Mouse (Mus musculus) hindbrain, embryonic 13.5 days (tissue): ENCODE measurements at regions not wholly inside any gene's neighbourhood (a gene's known extent, or its start where the extent isn't known, plus 50 kb on each side); places are given as distances from the start of the nearest gene placed in this dataset.

ENCODE experiments used
- ATAC-seq: fragments of 200-750 bp; cut with Nextera tagmentation; 2 replicates; pipeline ENCODE4 v1.8.0; 2017; ENCODE audit warnings: moderate TSS enrichment; ENCODE audit not compliant: low FRiP score
- H3K27ac ChIP-seq: fragments of 300-500 bp; sonication (generic); 2 replicates; pipeline ENCODE4 v1.5.1; 2015; ENCODE audit warnings: inconsistent platforms, mild to moderate bottlenecking, moderate library complexity
- H3K27me3 ChIP-seq: fragments of 300-500 bp; sonication (generic); 2 replicates; pipeline ENCODE4 v1.6.1; 2015; ENCODE audit warnings: mild to moderate bottlenecking, inconsistent platforms
- H3K36me3 ChIP-seq: fragments of 300-500 bp; sonication (generic); 2 replicates; pipeline ENCODE4 v1.6.1; 2015; ENCODE audit warnings: mild to moderate bottlenecking, inconsistent platforms
- H3K4me1 ChIP-seq: fragments of 300-500 bp; sonication (generic); replicated peaks from 2 replicates; pipeline ENCODE4 v1.6.1; 2015; ENCODE audit warnings: inconsistent platforms
- H3K4me2 ChIP-seq: fragments of 300-500 bp; sonication (generic); 2 replicates; pipeline ENCODE4 v1.6.1; 2015; ENCODE audit warnings: inconsistent platforms, mild to moderate bottlenecking, moderate library complexity
- H3K4me3 ChIP-seq: fragments of 300-500 bp; sonication (generic); 2 replicates; pipeline ENCODE4 v1.5.1; 2015; ENCODE audit warnings: mild to moderate bottlenecking, inconsistent platforms
- H3K9ac ChIP-seq: fragments of 300-500 bp; sonication (generic); 2 replicates; pipeline ENCODE4 v1.6.1; 2015; ENCODE audit warnings: mild to moderate bottlenecking, inconsistent platforms
- H3K9me3 ChIP-seq: fragments of 300-500 bp; sonication (generic); 2 replicates; pipeline ENCODE4 v1.6.1; 2016; ENCODE audit warnings: inconsistent platforms
- WGBS: fragments of 180-500 bp; shearing (Covaris S2); methylation state at CpG from one replicate; pipeline ENCODE4 v1.1.7; 2015; 5-methylcytosine and 5-hydroxymethylcytosine counted together

GRCm38 (mm10) chr13:83344611-83345319, 159.1 kb upstream of the Mef2c start:
- ATAC-seq = no peak
- Histone ChIP-seq H3K4me2 (no peak overlapping the region), H3K4me1 (no peaks in the 10 kb centered on the region), H3K27me3 (no peaks in the 10 kb centered on the region), H3K9ac (no peak overlapping the region), H3K27ac (no peak overlapping the region), H3K9me3 (no peaks in the 10 kb centered on the region), H3K36me3 (no peaks in the 10 kb centered on the region), H3K4me3 (no peak overlapping the region)
- 83% methylated on average over 14 of the region's 14 CpGs for WGBS

- Histone ChIP-seq H3K27me3 (no peaks in the 10 kb centered on the region), H3K4me2 (no peak overlapping the region), H3K9me3 (no peaks in the 10 kb centered on the region), H3K4me1 (no peaks in the 10 kb centered on the region), H3K36me3 (no peaks in the 10 kb centered on the region), H3K9ac (no peak overlapping the region), H3K27ac (no peak overlapping the region), H3K4me3 (no peak overlapping the region)
- 86% methylated on average over 4 of the region's 4 CpGs for WGBS
- no peak for ATAC-seq
These were observed 148.5 kb upstream of the Mef2c start for GRCm38 (mm10) chr13:83355341-83355740.

DNA sequence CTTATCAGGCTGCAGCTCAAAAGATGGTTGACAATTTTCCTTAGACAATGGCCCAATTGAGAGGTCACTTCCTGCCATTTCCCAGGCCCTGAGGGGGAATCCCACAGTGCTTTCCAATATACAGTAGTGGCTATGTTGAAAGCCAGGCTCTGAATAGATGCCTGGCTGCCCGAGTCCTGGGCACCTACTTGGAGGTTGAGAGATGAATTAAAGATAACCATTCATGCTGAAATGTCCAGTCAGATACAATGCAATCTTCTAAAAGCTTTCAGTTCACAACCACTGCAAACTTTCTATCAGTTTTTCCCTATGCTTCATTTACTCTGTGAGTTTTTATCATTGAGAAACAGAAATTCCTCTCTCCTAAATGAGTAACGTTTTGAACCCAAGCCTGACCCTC, 143.3 kb upstream of the Mef2c start:
- Histone ChIP-seq H3K27ac (no peak overlapping the region), H3K27me3 (no peaks in the 10 kb centered on the region), H3K4me2 (no peak overlapping the region), H3K9ac (no peak overlapping the region), H3K4me3 (no peak overlapping the region), H3K4me1 (no peaks in the 10 kb centered on the region), H3K9me3 (no peaks in the 10 kb centered on the region), H3K36me3 (no peaks in the 10 kb centered on the region)
- WGBS = 56% methylated on average over 2 of the region's 2 CpGs
- ATAC-seq = no peak

DNA sequence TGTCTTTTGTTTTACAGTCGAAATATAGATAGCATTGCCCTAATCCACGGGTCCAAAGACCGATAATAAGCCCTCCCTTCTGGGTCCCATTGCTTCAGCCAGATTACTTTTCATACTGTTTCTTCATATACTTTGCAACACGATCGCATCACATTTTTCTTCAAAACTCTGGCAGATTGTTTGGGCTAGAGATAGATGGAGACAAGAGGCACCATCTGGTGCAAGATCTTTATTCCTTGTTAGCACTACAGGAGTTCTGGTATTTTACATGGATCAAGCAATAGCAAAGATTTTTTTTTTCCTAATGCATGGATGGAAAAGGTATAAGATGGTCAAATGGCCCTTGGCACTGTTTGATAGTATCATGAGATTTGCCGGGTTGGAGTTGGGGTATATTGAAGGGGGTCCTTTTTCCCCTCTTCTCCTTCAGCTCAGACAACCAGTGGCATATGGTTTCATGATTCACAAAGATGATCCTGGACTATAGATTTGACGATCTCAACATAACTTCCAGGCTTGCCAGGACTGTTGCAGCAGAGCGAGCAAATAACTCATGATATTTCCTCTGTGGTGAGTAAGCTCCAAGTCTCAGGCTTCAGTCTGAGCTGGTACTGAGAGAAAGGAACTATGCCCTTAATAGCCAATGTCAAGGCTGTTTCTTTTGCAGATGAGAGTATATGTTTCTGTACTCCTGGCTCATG, 127.6 kb upstream of the Mef2c start:
- Histone ChIP-seq H3K27me3 (no peaks in the 10 kb centered on the region), H3K9me3 (no peaks in the 10 kb centered on the region), H3K4me1 (no peaks in the 10 kb centered on the region), H3K27ac (no peak overlapping the region), H3K4me2 (no peak overlapping the region), H3K9ac (no peak overlapping the region), H3K4me3 (no peak overlapping the region), H3K36me3 (no peaks in the 10 kb centered on the region)
- 95% methylated on average over 8 of the region's 8 CpGs for WGBS
- ATAC-seq = no peak

- WGBS = 69% methylated on average over 3 of the region's 3 CpGs
- Histone ChIP-seq H3K9me3 (no peaks in the 10 kb centered on the region), H3K36me3 (no peaks in the 10 kb centered on the region), H3K4me2 (no peak overlapping the region), H3K9ac (no peak overlapping the region), H3K27ac (no peak overlapping the region), H3K4me1 (no peaks in the 10 kb centered on the region), H3K4me3 (no peak overlapping the region), H3K27me3 (no peaks in the 10 kb centered on the region)
- ATAC-seq = no peak
These were observed 125.2 kb upstream of the Mef2c start for GRCm38 (mm10) chr13:83378644-83379043.

DNA sequence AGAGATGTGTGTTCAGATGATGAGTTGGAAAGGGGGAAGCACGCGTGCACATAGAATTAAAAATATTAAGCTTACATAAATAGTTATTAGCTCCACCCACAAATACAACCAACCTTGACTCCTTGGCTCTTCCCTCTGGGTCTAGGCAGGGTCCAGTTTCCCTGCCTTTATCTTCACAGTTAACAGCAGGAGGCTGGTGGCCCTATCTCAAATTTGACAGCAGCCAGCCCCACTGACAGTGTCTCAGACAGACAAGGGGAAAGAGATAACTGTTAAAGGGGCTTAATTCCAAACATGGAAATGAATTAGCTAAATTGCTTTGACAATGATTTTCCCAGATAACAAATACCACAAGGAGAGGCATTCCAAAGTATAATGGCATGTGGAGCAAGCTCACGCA, 121.2 kb upstream of the Mef2c start:
- Histone ChIP-seq H3K36me3 (no peaks in the 10 kb centered on the region), H3K4me1 (no peaks in the 10 kb centered on the region), H3K9ac (no peak overlapping the region), H3K4me2 (no peak overlapping the region), H3K9me3 (no peaks in the 10 kb centered on the region), H3K4me3 (no peak overlapping the region), H3K27ac (no peak overlapping the region), H3K27me3 (no peaks in the 10 kb centered on the region)
- WGBS = 87% methylated on average over 3 of the region's 3 CpGs
- ATAC-seq = no peak

GRCm38 (mm10) chr13:83394773-83395172, 109.1 kb upstream of the Mef2c start:
- no peak overlapping the region for H3K27ac ChIP-seq
- no peak for ATAC-seq
- WGBS = 56% methylated on average over 1 of the region's 1 CpGs

DNA sequence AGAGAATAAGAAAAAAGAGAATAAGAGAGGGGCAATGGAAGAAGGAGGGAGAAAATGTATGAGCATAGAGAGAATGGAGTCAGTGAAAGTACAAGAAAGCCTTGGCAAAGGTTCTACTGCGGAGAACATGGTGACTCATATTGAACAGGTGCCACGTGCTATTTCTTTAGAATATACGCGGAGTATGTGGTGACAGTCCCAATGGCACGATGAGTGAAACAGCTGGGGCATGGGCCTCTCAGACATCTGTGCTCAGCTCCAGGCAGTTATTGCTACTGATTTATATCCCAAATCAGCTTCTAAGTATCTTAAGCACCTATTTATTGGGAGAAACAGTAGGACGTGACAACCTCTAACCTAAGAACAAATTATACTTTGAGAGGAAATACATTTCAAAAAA, 104.5 kb upstream of the Mef2c start:
- Histone ChIP-seq H3K4me1 (no peaks in the 10 kb centered on the region), H3K27me3 (no peaks in the 10 kb centered on the region), H3K36me3 (no peaks in the 10 kb centered on the region), H3K9me3 (no peaks in the 10 kb centered on the region), H3K4me3 (no peak overlapping the region), H3K9ac (no peak overlapping the region), H3K27ac (no peak overlapping the region), H3K4me2 (no peak overlapping the region)
- 86% methylated on average over 6 of the region's 6 CpGs for WGBS
- ATAC-seq = no peak

More at GRCm38 (mm10) chr13:83394773-83395172, 109.1 kb upstream of the Mef2c start:
- Histone ChIP-seq H3K4me1 (no peaks in the 10 kb centered on the region), H3K27me3 (no peaks in the 10 kb centered on the region), H3K9ac (no peak overlapping the region), H3K36me3 (no peaks in the 10 kb centered on the region), H3K9me3 (no peaks in the 10 kb centered on the region), H3K4me3 (no peak overlapping the region), H3K4me2 (no peak overlapping the region)

DNA sequence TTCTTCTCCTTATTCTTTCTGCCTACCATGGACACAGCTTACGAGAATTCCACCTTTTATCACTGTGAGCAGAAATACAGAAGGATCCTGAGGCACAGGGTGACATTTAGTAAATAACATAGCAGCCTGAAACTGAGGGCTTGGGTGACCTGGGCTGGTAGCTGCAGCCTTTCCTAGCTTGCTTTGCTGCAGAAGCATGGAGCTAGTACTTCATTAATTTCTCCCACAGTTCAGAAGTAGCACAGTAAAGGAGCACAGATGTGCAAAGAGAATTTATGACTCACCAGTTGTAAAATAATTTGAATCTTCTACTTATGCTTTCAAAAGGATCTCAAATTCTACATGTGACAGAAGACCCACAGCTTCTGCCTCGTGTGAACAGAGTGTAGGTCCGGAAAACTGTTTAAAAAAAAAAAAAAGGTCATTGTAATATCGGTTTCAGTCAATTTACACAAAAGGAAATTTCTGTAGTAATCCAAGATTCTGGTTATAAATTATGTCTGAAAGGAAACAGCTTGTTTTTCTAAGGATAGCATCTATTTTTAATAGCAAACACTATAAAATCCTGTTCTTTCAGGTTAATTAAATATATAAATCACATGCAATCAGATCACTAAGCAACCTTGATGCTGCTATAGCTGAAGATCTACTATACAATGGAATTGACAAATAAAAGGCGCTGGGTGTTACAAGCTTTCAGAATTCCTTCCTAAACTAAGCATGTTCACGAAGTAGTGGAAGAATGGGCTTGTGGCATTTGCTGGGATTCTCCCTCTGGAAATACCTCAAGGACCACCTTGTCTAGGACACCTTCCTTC, 64.0 kb upstream of the Mef2c start:
- Histone ChIP-seq H3K9me3 (no peaks in the 10 kb centered on the region), H3K27ac (no peak overlapping the region), H3K4me3 (no peak overlapping the region), H3K27me3 (no peaks in the 10 kb centered on the region), H3K4me2 (no peak overlapping the region), H3K36me3 (no peaks in the 10 kb centered on the region), H3K9ac (no peak overlapping the region), H3K4me1 (no peaks in the 10 kb centered on the region)
- no peak for ATAC-seq
- WGBS = 83% methylated on average over 6 of the region's 6 CpGs

DNA sequence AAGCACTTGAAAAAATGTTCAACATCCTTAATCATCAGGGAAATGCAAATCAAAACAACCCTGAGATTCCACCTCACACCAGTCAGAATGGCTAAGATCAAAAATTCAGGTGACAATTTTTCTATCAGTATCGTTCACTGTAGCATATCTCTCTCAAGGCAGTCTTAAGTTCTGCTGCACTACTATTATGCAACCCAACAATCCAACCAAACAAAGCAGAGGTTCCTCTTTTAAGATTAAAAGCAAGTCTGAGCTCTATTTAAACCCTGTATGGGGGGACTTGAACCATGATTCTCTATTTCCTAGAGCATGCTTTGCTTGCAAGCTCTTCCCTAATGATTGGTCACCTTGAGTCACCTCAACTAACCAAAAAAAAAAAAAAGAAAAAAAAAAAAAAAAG, 59.6 kb upstream of the Mef2c start:
- no peak for ATAC-seq
- Histone ChIP-seq H3K27me3 (no peaks in the 10 kb centered on the region), H3K4me3 (no peak overlapping the region), H3K9ac (no peak overlapping the region), H3K9me3 (no peaks in the 10 kb centered on the region), H3K27ac (no peak overlapping the region), H3K4me2 (no peak overlapping the region), H3K36me3 (no peaks in the 10 kb centered on the region), H3K4me1 (no peaks in the 10 kb centered on the region)
- 91% methylated on average over 1 of the region's 1 CpGs for WGBS

GRCm38 (mm10) chr13:83450820-83451219, 53.0 kb upstream of the Mef2c start:
- Histone ChIP-seq H3K27ac (no peak overlapping the region), H3K27me3 (no peaks in the 10 kb centered on the region), H3K4me1 (no peaks in the 10 kb centered on the region), H3K4me3 (no peak overlapping the region), H3K4me2 (no peak overlapping the region), H3K9me3 (no peaks in the 10 kb centered on the region), H3K9ac (no peak overlapping the region), H3K36me3 (no peaks in the 10 kb centered on the region)
- no peak for ATAC-seq

DNA sequence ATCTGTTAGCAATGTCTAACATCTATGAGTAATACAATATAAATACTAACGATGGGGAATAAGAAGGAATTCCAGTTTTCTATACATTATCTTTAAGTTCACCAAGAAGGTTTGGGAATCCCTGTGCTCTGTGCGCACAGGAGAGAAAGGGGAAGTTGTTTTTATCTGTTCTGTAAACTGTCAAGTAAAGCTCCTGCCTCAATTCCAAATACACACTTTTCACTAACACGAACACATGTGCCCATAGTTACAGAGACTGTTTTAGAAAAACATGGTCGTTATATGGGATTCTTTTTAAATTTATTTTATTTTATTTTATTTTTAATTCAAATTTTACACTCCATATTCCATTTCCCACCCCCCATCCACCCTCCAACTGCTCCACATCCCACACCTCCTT, 50.8 kb upstream of the Mef2c start:
- Histone ChIP-seq H3K4me3 (no peak overlapping the region), H3K9ac (no peak overlapping the region), H3K27ac (no peak overlapping the region), H3K36me3 (no peaks in the 10 kb centered on the region), H3K4me2 (no peak overlapping the region), H3K4me1 (no peaks in the 10 kb centered on the region), H3K9me3 (no peaks in the 10 kb centered on the region), H3K27me3 (no peaks in the 10 kb centered on the region)
- no peak for ATAC-seq
- WGBS = 92% methylated on average over 4 of the region's 4 CpGs
